Mouse (Mus musculus) MEL (cell line): ENCODE results near the gene Grb2.

Source experiments
- BHLHE40 ChIP-seq: IDR thresholded peaks from 2 replicates; pipeline ENCODE4 v1.6.1; 2012; ENCODE audit warnings: low read depth, mild to moderate bottlenecking, inconsistent platforms, low read length, improper control_type of control experiment, borderline replicate concordance
- CTCF ChIP-seq, 3 experiments: IDR thresholded peaks in 2 of 3; conservative IDR thresholded peaks in 1 of 3; 2 replicates each; pipeline ENCODE4 v1.5.1; 2011 to 2012; ENCODE audit warnings: low read length in 3 of 3, low read depth in 2 of 3, mild to moderate bottlenecking in 2 of 3, improper control_type of control experiment in 1 of 3, inconsistent platforms in 1 of 3, mixed read lengths in 1 of 3, moderate library complexity in 1 of 3; ENCODE audit not compliant: control insufficient read depth in 1 of 3, insufficient read depth in 1 of 3, poor library complexity in 1 of 3, severe bottlenecking in 1 of 3
- MAFK ChIP-seq: IDR thresholded peaks from 2 replicates; pipeline ENCODE4 v1.6.1; 2011; ENCODE audit warnings: low read depth, mild to moderate bottlenecking, low read length, improper control_type of control experiment, borderline replicate concordance
- MAX ChIP-seq: IDR thresholded peaks from 2 replicates; pipeline ENCODE4 v1.6.1; 2011; ENCODE audit warnings: low read length, improper control_type of control experiment
- RCOR1 ChIP-seq: IDR thresholded peaks from 2 replicates; pipeline ENCODE4 v1.6.1; 2012; ENCODE audit warnings: low read depth, mild to moderate bottlenecking, inconsistent platforms, low read length, improper control_type of control experiment
- ZMIZ1 ChIP-seq: IDR thresholded peaks from 2 replicates; pipeline ENCODE4 v1.6.1; 2012; ENCODE audit warnings: low read depth, mild to moderate bottlenecking, inconsistent platforms, low read length, improper control_type of control experiment, moderate library complexity
- ZNF384 ChIP-seq: IDR thresholded peaks from 2 replicates; pipeline ENCODE4 v1.6.1; 2012; ENCODE audit warnings: low read depth, mild to moderate bottlenecking, inconsistent platforms, low read length, improper control_type of control experiment

- TF ChIP-seq ZMIZ1 (no peak), CTCF (IDR thresholded peaks at IDR 0.05 in 2 of 3, conservative IDR thresholded peaks at IDR 0.05 in 1 of 3; ENCODE audit: control insufficient read depth in 1 of 3, insufficient read depth in 1 of 3, low read depth in 2 of 3, low read length in 3 of 3, poor library complexity in 1 of 3, severe bottlenecking in 1 of 3) (no peak), BHLHE40 (no peak), ZNF384 (no peak), MAX (no peak), RCOR1 (no peak), MAFK (no peak)
Observed at GRCm38 (mm10) chr11:115746109-115746508, 37.7 kb upstream of the Grb2 start.
